In the genomic region with DNA sequence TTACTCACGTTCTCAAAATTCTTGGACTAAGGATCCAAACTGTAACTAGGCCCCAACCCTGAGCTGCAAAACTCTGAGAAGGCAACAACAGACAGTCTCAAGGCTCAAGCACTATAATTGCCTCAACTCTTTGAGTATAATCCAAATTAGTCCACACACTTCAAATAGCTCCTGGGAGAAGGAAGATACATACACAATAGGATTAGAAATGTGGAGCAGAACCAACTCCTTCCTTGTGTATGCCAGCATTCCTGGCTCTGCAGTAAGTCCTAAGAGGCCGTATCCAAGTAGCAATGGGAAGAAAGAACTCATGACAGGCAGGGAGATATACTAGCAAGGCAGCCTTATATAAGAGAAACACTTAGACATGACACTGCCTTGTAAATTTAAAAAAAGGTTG, we compare ENCODE assay signal across 10 mouse cellular contexts. TPM values are rescaled to one million over a fixed set of nuclear protein-coding genes. Genes with fewer than 3 reads are reported as not detected.
DNase-seq lines count a peak whose midpoint lies in the region; ATAC-seq and TF ChIP-seq lines count a peak whose summit lies in the region.
"Had no signal": no experiment of that assay in that cellular context is flagged by ENCODE, and none has a peak within 500 bp of the region (broad histone marks: within the 10 kb centered on the region; RNA-seq: fewer than 3 reads in every experiment).

No protein-coding gene starts in this region.

- no peak for ATAC-seq in lung, embryonic 14.5 days (ENCODE audit: insufficient read depth)
- no peak for ATAC-seq in forebrain, embryonic 13.5 days
- no peak for ATAC-seq in intestine, postnatal 0 days
- ATAC-seq in neural tube, embryonic 15.5 days (ENCODE audit: low FRiP score) = no peak
- ATAC-seq: Patski had no signal

- no peak overlapping the region for H3K27ac ChIP-seq in lung, embryonic 14.5 days (ENCODE audit: low read depth)
- H3K27ac ChIP-seq in forebrain, embryonic 13.5 days = no peak overlapping the region
- H3K27ac ChIP-seq in intestine, postnatal 0 days (ENCODE audit: low read depth, low read length) = no peak overlapping the region
- no peak overlapping the region for H3K27ac ChIP-seq in neural tube, embryonic 15.5 days (replicated peaks)

- H3K9ac ChIP-seq in lung, embryonic 14.5 days = no peak overlapping the region
- no peak overlapping the region for H3K9ac ChIP-seq in forebrain, embryonic 13.5 days
- no peak overlapping the region for H3K9ac ChIP-seq in intestine, postnatal 0 days (ENCODE audit: low read depth, low read length)
- no peak overlapping the region for H3K9ac ChIP-seq in neural tube, embryonic 15.5 days (replicated peaks)

- no peak overlapping the region; the same call in 1 of the 2 replicates for H3K4me3 ChIP-seq in lung, embryonic 14.5 days (ENCODE audit: low read depth, low read length)
- peak overlapping the region; percentile 18 for H3K4me3 ChIP-seq in forebrain, embryonic 13.5 days
- H3K4me3 ChIP-seq in intestine, postnatal 0 days (ENCODE audit: low read depth, low read length) = no peak overlapping the region
- 0 out of 2 replicates have a peak overlapping the region, but pooled peaks have one; percentile 10 for H3K4me3 ChIP-seq in neural tube, embryonic 15.5 days (replicated peaks)

- 90% methylated on average over 2 of the region's 2 CpGs for WGBS in lung, embryonic 14.5 days
- WGBS in forebrain, embryonic 13.5 days = 77% methylated on average over 2 of the region's 2 CpGs
- WGBS in intestine, postnatal 0 days = 81% methylated on average over 2 of the region's 2 CpGs
- WGBS in neural tube, embryonic 15.5 days = 65% methylated on average over 2 of the region's 2 CpGs

- H3K27me3 ChIP-seq in lung, embryonic 14.5 days (ENCODE audit: insufficient read depth, low read length) = no peaks in the 10 kb centered on the region
- no peaks in the 10 kb centered on the region for H3K27me3 ChIP-seq in forebrain, embryonic 13.5 days
- H3K27me3 ChIP-seq in intestine, postnatal 0 days (replicated peaks; ENCODE audit: control insufficient read depth, insufficient read depth, low read length) = no peaks in the 10 kb centered on the region
- no peaks in the 10 kb centered on the region for H3K27me3 ChIP-seq in neural tube, embryonic 15.5 days (replicated peaks)
- H3K27me3 ChIP-seq: Patski had no signal

- DNase-seq in lung, embryonic 14.5 days = no peak
- DNase-seq in lung, postnatal 14 days = no peak
- no peak for DNase-seq in adrenal gland, adult (ENCODE audit: inconsistent age in 2 of 2, low spot score in 1 of 2)
- no peak for DNase-seq in embryo, embryonic 9.5 days (ENCODE audit: extremely low spot score)
- DNase-seq: kidney, adult 18-20 months; thymus, postnatal 36 days had no signal

- H3K9me3 ChIP-seq in lung, embryonic 14.5 days (ENCODE audit: low read depth, low read length) = no peaks in the 10 kb centered on the region
- H3K9me3 ChIP-seq in forebrain, embryonic 13.5 days (replicated peaks) = no peaks in the 10 kb centered on the region
- no peaks in the 10 kb centered on the region for H3K9me3 ChIP-seq in intestine, postnatal 0 days (ENCODE audit: control insufficient read depth)
- no peaks in the 10 kb centered on the region for H3K9me3 ChIP-seq in neural tube, embryonic 15.5 days (replicated peaks)

- TF ChIP-seq CTCF in lung, embryonic 14.5 days (IDR thresholded peaks at IDR 0.05; ENCODE audit: low read depth) = no peak
- no peak for TF ChIP-seq CTCF in intestine, postnatal 0 days (IDR thresholded peaks at IDR 0.05; ENCODE audit: low read depth)

- H3K4me2 ChIP-seq in lung, embryonic 14.5 days = peak overlapping the region; percentile 28; the same call in 1 of the 2 replicates
- peak overlapping the region; percentile 86 for H3K4me2 ChIP-seq in forebrain, embryonic 13.5 days
- peak overlapping the region; percentile 35 for H3K4me2 ChIP-seq in intestine, postnatal 0 days (replicated peaks; ENCODE audit: low read depth)
- peak overlapping the region; percentile 70 for H3K4me2 ChIP-seq in neural tube, embryonic 15.5 days

- H3K36me3 ChIP-seq in lung, embryonic 14.5 days (ENCODE audit: insufficient read depth) = peaks cover 33% of the 10 kb centered on the region
- peaks cover 44% of the 10 kb centered on the region for H3K36me3 ChIP-seq in forebrain, embryonic 13.5 days (ENCODE audit: poor library complexity, severe bottlenecking)
- H3K36me3 ChIP-seq in intestine, postnatal 0 days (ENCODE audit: control insufficient read depth, insufficient read depth) = peaks cover 9% of the 10 kb centered on the region; the same call in 1 of the 2 replicates
- H3K36me3 ChIP-seq in neural tube, embryonic 15.5 days = peaks cover 18% of the 10 kb centered on the region

- peaks cover 6% of the 10 kb centered on the region; the same call in 1 of the 2 replicates for H3K4me1 ChIP-seq in lung, embryonic 14.5 days (ENCODE audit: insufficient read depth)
- peaks cover 31% of the 10 kb centered on the region for H3K4me1 ChIP-seq in forebrain, embryonic 13.5 days
- H3K4me1 ChIP-seq in intestine, postnatal 0 days (replicated peaks; ENCODE audit: control insufficient read depth, insufficient read depth, low read length) = peaks cover 5% of the 10 kb centered on the region; the same call in 1 of the 2 replicates
- H3K4me1 ChIP-seq in neural tube, embryonic 15.5 days = peaks cover 33% of the 10 kb centered on the region

RNA-seq across cellular contexts. Expression of gene Atxn7l3b, which starts 2.5 kb away (rescaled TPM):
- polyA plus RNA-seq in lung, embryonic 14.5 days (2014; fragmentation: Nextera tagmentation; extraction: Ambion mirVana) = 135 and 141 TPM in 2 replicates
- polyA plus RNA-seq in forebrain, embryonic 13.5 days (2015; fragmentation: Nextera tagmentation; extraction: Ambion mirVana) = 358 and 389 TPM in 2 replicates
- polyA plus RNA-seq in intestine, postnatal 0 days (2015; fragmentation: Nextera tagmentation; extraction: Ambion mirVana) = 142 and 160 TPM in 2 replicates
- polyA plus RNA-seq in neural tube, embryonic 15.5 days (2015; fragmentation: Nextera tagmentation; extraction: Ambion mirVana) = 353 and 375 TPM in 2 replicates

Comparison
In these comparisons a context has a peak if more than half of its experiments do, and no peak if none do; other contexts are left out.
1. H3K4me2 ChIP-seq: peak in every context shown above with its lines; median percentile 86 in forebrain, embryonic 13.5 days; 70 in neural tube, embryonic 15.5 days; 35 in intestine, postnatal 0 days; 28 in lung, embryonic 14.5 days.
2. H3K4me3 ChIP-seq: peak in forebrain, embryonic 13.5 days (single experiment) and neural tube, embryonic 15.5 days (single experiment); none in lung, embryonic 14.5 days (single experiment) and intestine, postnatal 0 days (single experiment).